Mouse (Mus musculus): ENCODE measurements around the gene Vmn1r224. TPM values are rescaled to one million over a fixed set of nuclear protein-coding genes. Genes with fewer than 3 reads are reported as not detected.

The Vmn1r224 gene
- not detected in 2 replicates for polyA plus RNA-seq (2012; rRNA removed)

DNA sequence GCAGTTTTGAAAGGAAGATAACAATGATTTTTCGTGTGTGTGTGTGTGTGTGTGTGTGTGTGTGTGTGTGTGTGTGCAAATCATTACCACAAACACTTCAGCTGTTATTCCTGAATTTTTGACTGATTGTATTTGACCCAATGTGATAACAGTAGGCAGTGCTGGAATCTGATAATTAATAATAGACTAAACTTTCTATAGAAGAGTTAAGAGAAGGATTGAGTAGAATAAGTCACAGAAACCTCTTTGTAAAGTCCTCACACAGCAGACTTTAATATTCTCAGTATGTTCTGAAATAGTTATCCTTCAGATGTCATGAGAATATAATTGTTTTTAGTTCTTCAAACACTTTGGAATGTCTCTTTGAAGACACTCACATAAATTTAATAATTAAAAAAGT lies at the start of gene Vmn1r224:
TSS of gene Vmn1r224 (plus strand) at position 301 of the 400 bp plus-strand sequence.
- no peak for DNase-seq (ENCODE audit: low read depth)

DNA sequence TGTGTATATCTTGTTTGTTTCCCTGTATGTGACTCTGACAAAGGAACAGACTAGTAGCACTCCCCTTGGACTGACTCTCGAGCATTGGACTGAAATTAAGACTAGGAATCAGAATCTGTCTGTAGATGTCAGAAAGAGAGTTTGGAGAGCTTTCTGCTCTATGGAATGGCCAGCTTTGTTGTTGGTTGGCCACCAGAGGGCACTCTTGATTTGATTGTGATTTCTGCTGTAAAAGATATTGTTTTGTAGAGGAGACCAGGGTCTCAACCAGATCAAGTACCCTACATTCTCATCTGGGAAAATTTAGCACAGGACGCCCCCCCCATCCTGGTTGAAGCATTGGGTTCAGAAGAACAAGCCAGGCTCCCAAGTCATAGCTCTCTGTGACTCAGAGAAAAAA lies 14.8 kb upstream of the Vmn1r224 start:
- DNase-seq (ENCODE audit: low read depth), result no peak

DNA sequence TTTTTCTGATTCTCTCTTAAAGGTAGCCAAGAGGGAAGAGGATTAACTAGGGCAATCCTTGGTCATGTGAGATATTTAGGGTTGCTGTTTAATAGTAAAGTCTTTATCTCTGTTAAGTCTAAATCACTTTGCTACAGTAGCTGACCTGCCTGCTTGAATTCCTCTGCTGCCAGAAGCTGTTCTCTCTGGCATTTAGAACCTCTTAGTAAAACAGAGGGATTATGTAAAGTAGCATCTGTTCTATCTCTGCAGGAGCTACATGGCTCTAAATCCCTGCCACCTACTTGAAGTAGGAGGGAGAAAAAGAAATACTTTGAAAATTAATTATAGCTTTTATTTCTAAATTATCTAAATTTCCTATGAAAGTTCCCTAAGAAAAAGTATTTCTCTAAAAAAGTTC lies 25.3 kb downstream of the Vmn1r224 start:
- DNase-seq (ENCODE audit: low read depth), result no peak

DNA sequence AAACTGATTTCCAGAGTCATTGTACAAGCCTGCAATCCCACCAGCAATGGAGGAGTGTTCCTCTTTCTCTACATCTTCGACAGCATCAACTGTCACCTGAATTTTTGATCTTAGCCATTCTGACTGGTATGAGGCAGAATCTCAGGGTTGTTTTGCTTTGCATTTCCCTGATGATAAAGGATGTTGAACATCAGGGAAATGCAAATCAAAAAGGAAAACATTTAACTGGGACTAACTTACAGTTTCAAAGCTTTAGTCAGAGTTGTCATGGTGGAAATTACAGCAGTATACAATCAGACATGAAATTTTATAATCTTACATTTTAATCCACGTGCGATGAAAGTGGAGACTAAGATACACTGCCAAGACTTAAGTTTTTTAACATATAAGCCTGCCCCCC lies 59.4 kb downstream of the Vmn1r224 start:
- no peak for DNase-seq (ENCODE audit: low read depth)

Other genes starting within 250 kb of the Vmn1r224 start
- not detected in 2 replicates for gene Fpr-rs6, start 231.0 kb upstream of the Vmn1r224 start, polyA plus RNA-seq (2012; rRNA removed)
- gene Vmn2r105, start 179.1 kb upstream of the Vmn1r224 start, polyA plus RNA-seq (2012; rRNA removed), result not detected in 2 replicates
- gene Vmn2r106, start 128.6 kb upstream of the Vmn1r224 start, polyA plus RNA-seq (2012; rRNA removed), result not detected in 2 replicates
- not detected in 2 replicates for gene Vmn2r107, start 68.9 kb upstream of the Vmn1r224 start, polyA plus RNA-seq (2012; rRNA removed)
- gene Vmn2r108, start 67.2 kb downstream of the Vmn1r224 start, polyA plus RNA-seq (2012; rRNA removed), result not detected in 2 replicates
- gene Vmn1r225, start 84.0 kb downstream of the Vmn1r224 start, polyA plus RNA-seq (2012; rRNA removed), result not detected in 2 replicates
- not detected in 2 replicates for gene Vmn2r109, start 150.6 kb downstream of the Vmn1r224 start, polyA plus RNA-seq (2012; rRNA removed)
- gene Vmn2r110, start 182.3 kb downstream of the Vmn1r224 start, polyA plus RNA-seq (2012; rRNA removed), result not detected in 2 replicates
- not detected in 2 replicates for gene Fpr-rs3, start 210.7 kb downstream of the Vmn1r224 start, polyA plus RNA-seq (2012; rRNA removed)

All from gonadal fat pad, adult 2 months (tissue).